Mouse (Mus musculus) MN1 (cell line): Measurements from ENCODE around the gene Tmsb15b1.
A peak's percentile ranks its signal among the peaks of the same experiment; 100 is the strongest.
"Not testable (repeated sequence)": the region's sequence is repeated elsewhere in the genome, so short reads cannot be mapped to it uniquely, and the experiment has no call there.

Experiments
- DNase-seq: peaks from one replicate; pipeline ENCODE4 v3.0.0-alpha.2; 2016; ENCODE audit warnings: low spot score

The Tmsb15b1 gene

DNA sequence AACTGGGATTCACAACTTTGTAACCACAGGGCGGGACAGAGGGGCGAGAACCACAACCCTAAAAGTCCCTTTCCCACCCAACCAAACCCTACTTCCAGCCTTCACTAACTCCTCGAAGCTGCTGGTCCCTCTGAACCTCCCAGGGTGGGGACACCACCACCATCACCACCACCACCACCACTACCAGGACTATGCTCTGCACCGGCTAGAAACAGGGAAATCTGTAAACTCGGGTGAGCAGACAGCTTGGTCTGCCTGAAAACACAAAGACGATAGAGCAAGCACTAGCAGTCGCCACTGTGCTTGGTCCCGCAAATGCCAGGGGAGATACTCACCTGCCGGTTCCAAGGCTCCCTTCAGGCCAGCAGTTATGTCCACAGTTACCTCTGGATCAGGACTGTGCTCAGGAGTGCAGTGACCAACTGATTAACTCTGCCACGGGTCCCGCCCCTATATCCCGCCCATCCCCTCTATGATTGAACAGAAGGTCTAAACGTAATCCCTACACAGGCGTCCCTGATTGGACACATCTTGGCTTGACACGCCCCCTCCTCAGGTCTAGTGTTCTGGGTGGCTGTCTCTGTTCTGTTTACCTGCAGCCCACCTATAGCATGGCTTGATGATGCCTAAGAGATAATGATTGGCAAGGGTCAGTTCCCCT is at the start of gene Tmsb15b1, which contains the start of gene Tmsb15l:
Gene Tmsb15b1, minus strand, starts transcription at position 451 of the 661 bp plus-strand sequence.
Gene Tmsb15l, minus strand, starts transcription at position 446 of the 661 bp plus-strand sequence.
- DNase-seq = no peak

DNA sequence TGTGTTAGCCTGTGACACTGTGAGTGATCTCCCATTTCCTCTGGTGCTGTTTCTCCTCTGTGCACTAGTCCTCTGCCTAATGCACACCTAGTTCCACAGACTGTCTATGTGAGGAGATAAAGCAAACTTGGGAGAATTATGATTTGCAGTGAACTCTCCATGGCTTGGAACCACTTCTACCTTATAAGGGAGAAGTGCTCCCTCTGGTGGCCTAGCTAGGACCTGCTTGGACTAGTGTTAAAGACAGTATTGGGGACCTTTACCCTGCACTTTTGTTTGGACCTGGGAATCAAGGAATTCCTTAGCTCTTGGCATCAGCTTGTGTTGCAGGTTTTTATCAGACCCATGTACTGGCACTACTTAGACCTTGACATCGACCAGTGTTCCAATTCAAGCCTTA is 42.6 kb upstream of the Tmsb15b1 start:
- peak; percentile 65 for DNase-seq

DNA sequence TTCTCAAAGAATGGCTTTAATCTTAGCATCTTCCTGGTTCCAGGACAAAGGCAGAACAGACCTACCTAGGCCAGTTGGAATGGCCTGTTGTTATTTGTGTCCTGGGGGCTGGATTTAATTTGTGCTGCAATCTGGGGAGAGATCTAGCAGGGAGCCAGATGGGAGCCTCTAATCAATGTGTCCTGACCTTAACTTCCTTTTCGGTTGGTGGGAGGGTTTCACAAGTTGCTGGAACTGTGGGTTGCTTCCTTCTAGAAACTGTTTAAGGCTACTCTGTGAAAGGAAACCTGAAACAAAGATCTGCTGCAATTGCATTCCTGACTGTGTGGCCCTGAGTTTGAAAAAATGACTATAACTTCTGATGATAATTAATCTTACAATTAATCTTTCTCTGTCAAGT is 41.0 kb upstream of the Tmsb15b1 start:
- DNase-seq = no peak

DNA sequence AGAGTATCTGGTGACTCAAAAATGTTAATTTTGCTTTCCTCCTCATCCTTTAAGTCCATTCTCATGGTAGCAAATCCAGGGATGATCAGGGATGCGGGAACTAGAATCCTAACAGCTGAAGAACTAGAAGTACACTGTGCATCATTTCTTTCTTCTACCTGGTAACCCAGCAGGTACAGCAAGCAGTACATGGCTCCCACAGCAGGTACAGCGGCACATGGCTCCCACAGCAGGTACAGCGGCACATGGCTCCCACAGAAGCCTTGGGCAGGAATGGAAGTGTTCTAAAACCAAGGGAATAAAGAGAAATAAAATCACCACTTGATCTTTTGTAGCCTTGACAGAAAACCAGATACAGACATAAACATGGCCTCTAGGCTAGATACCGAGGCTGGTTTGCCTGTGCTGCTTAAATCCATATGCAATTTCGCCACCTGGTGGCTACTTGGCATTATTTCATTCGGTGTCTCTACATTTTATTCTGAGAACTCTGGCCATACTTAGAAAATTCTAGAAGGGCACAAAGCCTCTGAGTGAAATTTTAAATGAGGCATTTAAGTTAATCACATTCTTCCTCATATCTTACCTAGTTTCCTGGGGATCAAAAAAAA is 38.5 kb upstream of the Tmsb15b1 start:
- DNase-seq = peak; percentile 73

DNA sequence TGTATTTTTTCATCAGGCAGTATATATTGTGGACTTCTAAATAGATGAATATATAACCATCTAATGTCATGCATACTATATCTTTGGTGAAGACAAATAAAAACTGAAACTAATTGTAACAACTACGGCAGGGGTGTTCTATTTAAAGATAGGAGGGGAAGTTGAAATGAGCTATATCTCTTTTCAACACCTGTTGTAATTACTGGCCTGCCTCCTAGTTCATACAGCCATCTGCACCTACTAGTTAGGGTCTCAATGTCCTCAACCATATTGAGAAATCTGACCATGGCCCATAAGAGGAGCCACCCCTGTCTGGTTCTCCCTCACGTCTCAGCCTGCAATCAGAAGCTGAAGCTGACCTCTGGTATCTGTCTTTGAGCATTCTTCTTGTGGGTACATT is 19.6 kb upstream of the Tmsb15b1 start:
- no peak for DNase-seq

DNA sequence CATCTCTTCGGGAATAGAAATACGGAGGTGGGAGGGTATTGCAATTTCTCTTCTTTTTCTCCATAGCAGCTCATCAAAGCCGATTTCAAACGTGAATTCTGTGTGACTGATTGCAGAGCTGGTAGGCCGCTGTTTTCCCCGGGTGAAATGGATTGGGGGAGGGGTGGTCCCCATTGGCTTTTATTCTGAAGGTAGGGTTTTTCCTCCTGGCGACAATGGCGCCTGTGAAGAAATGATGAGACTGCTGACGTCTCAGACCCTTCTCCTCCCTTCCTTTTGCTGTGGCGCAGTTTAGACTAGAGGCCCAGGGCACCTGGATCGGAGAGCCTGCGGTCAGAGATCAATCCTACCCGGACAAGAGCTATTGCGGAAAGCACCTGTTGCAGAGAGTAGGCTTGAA is 17.0 kb upstream of the Tmsb15b1 start:
- DNase-seq = peak; percentile 28

DNA sequence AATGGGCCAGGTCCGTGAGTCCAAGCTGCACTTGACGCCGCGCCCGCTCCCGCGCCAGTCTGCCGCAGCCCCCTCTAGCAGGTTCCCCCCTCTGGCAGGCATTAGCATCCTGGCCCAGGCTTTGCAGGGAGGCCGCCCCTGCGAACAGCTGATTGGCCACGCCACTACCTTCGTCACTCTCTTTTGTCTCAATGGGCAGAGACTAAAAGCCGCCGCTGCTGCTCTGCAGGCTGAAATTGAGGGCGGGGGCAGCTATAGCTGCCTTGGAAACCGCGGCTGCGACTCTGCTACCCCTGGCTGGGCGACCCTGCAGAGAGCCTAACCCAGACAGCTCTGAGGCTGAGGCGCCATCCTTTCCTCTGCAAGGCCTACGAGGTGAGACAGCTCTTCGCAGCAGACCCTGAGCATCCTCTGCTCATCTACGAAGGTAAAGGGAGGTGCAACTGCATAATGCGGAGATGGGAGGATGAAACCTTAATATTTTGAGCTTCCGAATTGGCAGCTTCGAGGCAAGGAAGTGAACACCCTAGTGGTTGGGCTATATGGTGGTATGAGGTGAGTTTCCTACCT is 16.4 kb upstream of the Tmsb15b1 start, which contains the start of gene Zcchc18:
Gene Zcchc18, plus strand, starts transcription at position 178 of the 570 bp plus-strand sequence.
- DNase-seq = peak; percentile 70

DNA sequence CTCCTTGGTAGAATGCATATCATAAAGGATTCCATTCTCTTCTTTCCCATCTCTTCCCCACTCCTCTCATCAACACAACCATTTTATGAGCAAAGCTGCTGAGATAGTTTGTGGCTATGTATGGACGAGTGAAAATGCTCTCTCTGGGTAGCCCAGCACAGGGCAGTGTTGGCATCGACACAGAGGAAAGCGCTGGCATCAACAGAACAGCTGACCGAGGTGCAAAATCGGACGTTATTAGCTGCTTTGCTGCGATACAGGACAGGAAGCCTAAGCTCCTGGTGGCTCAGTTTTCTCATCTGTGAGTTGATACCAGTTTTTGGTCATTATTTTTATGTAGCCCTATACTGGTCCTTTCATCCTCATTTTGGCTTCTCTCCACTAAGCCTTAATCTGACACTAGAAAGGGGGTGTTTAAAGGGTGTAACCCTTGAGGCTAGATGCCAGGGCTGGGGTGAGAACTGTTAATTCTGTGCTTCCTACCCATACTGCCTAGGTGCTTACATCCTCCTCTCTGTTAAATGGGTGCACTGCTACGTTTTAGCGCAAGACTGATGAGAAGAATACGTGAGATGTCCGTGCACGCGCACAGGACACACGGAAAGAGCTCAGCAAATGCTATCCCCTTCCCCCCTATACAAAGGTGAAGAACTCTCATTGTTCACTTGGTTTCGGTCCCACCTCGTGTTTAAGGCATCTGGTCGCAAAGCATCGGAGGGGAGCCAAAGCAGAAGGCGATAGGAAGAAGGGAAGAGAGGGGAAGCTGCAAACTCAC is 15.7 kb upstream of the Tmsb15b1 start:
- DNase-seq = peak; percentile 5

DNA sequence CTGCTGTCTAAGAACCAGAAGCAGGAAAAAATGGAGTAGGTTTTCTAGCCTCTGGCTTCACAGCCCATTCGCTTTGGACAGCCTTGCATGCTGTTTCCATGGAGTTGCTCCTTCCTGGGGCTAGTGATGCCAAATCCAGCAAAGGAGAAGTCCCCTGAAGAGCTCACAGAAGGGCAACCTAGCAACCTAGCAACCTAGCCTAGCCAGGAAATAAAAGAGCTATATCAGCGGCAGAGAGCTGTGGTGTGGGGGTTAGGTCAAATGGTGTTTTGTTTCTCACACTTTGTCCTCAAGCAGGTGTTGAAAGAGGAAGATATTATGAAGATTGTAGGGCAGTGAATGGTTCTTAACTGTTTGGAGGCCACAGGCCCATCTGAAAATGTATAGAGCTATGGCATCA is 14.6 kb upstream of the Tmsb15b1 start:
- DNase-seq = no peak

DNA sequence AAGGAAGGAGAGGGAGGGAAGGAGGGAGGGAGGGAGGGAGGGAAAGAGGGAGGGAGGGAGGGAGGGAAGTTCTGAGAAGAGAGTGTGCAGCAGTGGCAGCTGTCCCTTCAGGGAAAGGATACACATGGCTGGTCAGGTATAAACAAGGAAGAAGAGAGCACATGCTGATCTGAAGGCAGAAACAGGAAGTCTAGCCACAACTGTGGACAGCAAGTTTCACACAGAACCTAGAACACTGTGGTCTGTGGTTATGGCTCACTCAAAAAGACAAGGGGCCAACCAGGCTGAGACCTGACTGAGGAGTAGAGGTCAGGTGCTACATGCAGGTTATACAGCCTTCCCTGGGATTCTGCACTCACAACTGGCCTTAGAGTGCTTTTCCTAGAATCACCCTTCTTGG is 9.4 kb upstream of the Tmsb15b1 start:
- no peak for DNase-seq

DNA sequence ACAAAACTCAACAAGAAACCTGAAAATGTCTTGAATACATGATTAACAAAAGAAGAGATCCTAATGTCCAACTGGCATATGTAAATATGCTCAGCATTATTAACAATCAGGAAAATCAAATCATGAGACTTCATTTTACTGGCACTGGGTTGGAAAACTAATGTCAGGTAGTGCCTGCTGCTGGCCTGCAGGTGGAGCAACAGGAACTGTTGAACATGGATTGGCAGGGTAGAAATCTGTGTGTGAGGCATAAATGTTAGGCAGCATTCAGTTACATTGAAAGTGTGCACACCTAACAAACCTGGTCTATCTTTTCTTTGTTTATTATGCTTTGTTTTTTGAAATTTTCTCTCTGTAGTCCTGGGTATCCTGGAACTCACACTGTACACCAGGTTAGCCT is 1.9 kb upstream of the Tmsb15b1 start:
- DNase-seq = no peak

DNA sequence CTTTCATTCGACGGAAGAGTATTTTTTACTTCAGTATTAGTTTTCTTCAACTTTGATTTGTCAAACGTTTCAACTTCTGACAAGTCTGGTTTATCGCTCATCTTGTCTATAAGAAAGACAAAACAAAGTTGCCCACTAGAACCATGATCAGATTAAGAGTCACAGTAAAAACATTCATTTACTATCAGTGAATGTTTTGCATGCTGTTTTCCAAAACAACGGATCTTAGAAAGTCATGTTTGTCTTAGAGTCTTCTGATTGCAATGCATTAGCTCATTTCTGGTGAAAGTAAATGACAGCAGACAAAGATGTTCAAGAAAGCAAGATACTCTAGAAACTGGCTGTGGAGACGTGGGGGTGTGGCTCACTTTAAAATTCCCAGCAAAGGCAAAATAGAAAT is 1.3 kb downstream of the Tmsb15b1 start, which contains the start of gene Tmsb15b2:
Gene Tmsb15b2, minus strand, starts transcription at position 101 of the 400 bp plus-strand sequence.
- DNase-seq = not testable (repeated sequence)

DNA sequence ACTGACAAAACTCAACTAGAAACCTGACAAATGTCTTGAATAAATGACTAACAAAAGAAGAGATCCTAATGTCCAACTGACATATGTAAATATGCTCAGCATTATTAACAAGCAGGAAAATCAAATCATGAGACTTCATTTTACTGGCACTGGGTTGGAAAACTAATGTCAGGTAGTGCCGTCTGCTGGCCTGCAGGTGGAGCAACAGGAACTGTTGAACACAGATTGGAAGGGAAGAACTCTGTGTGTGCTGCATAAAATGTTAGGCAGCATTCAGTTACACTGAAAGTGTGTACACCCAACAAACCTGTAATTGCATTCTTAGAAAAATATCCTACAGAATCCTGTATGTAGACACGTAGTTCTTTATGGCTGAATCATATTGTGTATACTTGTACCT is 17.0 kb downstream of the Tmsb15b1 start:
- DNase-seq = no peak

DNA sequence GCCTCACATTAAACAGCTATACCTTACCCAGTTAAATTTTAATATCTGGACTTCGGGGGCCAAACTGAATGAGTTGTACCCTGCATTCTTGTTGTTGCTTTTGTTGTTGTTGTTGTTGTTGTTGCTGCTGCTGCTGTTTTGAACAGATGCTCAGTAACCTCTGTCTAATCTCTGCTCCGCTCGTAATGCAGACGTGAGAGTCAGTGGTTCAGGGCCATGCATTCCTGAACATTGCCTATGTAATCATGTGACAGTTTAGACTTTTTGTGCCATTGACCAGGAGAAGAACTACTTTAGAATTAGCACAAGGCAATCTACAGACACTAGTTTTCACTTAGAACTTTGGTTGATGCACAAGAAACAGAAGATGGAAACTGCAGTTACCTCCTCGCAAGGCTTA is 18.4 kb downstream of the Tmsb15b1 start:
- not testable (repeated sequence) for DNase-seq

DNA sequence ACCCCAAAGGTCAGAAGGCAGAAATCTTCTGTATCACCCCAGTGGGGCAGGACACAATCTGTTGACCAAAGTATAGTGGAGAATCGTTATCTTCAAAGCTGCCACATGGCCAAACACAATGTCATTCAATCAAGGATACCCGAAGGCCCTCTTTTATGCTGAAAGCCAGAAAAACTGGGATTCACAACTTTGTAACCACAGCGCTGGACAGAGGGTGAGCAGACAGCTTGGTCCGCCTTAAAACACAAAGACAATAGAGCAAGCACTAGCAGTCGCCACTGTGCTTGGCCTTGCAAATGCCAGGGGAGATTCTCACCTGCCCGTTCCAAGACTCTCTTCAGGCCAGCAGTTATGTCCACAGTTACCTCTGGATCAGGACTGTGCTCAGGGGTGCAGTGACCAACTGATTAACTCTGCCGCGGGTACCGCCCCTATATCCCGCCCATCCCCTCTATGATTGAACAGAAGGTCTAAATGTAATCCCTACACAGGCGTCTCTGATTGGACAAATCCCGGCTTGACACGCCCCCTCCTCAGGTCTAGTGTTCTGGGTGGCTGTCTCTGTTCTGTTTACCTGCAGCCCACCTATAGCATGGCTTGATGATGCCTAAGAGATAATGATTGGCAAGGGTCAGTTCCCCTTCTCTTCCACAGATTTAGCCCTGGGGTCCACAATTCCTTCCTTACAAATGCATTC is 18.9 kb downstream of the Tmsb15b1 start:
- not testable (repeated sequence) for DNase-seq

DNA sequence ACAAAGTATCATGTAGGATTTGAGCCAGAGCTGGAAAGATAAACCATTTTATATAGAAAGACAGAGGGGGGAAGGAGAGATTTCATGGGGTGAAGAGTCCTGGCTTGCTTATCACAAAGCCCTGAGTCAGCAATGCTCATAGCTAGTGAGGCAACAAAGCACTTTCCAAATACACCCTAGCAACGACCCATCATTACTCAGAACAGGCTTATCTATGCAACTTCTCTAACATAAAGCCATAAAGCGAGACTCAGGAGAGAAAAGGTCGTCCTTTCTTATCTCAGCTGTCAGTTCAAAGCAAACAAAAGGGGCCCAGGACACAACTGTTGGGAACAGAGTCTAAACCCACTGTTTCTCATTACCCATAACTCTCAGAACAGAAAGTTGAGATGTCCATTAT is 38.7 kb downstream of the Tmsb15b1 start:
- no peak for DNase-seq

DNA sequence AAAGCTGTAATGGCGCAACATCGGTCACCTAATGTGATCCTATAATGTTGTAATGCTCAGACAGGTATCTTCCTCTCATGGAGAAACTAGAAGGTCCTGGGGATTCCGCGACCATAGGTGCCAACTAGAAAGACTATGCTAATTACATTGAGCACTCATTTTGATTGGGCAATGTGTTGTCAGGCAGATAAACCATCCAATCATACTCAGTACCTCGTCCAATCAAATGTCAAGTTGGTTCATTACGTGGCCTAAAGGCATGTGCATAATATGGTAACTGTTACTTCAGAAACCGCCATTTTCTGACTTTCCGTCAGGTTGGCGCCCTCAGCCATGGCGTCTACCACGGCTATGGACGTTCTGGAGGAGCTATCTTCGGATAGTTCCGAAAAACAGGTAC is 49.6 kb downstream of the Tmsb15b1 start, which contains the start of gene H2bfm:
Gene H2bfm, plus strand, starts transcription at position 295 of the 400 bp plus-strand sequence.
- DNase-seq = no peak

DNA sequence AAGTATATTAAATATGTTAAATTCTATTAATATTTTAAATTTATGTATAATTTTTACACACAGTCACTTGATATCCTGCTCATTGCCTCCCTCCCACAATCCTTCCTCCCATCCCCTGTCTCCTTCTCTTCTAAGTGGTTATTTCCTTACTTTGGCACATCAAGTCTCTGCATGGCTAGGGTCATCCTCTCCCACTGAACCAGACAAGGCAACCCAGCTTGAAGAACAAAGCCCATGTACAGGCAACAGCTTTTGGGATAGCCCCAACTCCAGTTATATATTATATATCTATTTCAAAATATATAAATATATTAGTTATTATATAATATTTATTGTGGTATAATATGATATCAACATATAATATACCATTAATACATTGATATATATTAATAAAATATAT is 50.8 kb downstream of the Tmsb15b1 start:
- DNase-seq = no peak
